Mouse (Mus musculus): ENCODE measurements around the gene Aff1.

DNA sequence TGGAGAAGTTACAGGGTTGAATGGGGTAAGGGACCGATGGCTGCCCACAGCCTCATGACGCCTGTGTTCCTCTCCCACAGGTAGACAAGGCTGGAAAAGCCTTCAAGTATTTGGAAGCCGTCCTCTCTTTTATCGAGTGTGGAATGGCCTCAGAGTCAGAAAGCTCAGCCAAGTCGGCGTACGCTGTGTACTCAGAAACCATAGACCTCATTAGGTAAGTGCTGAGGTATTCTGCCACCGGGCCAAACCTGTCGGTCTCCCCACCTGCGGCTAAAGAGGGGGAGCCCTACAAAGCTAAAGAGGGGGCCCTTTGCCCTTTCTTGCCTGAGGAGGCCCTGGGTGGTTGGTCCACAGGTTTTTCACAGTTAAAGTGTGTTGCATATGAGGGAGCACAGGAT, 154.0 kb downstream of the Aff1 start:
- TF ChIP-seq CTCF (IDR thresholded peaks at IDR 0.05; ENCODE audit: low read depth, low read length) (no peak), POLR2A (IDR thresholded peaks at IDR 0.05; ENCODE audit: extremely low read depth, insufficient read depth, low read length) (no peak)

All from liver, adult 2 months (tissue).